Mouse (Mus musculus) thymus, postnatal 14 days (tissue): ENCODE data around the gene Tmem80.

Experiments used
- DNase-seq: peaks from one replicate; pipeline ENCODE4 v3.0.0; 2021

Gene Tmem80

GRCm38 (mm10) chr7:141363106-141363751 lies 35.7 kb downstream of the Tmem80 start:
- peak; percentile 77 for DNase-seq

GRCm38 (mm10) chr7:141363752-141364125 lies 36.2 kb downstream of the Tmem80 start:
- DNase-seq = no peak

GRCm38 (mm10) chr7:141364349-141365048 lies 37.0 kb downstream of the Tmem80 start:
- no peak for DNase-seq

- DNase-seq = no peak
Observed at GRCm38 (mm10) chr7:141365049-141365445, 37.5 kb downstream of the Tmem80 start.

GRCm38 (mm10) chr7:141367358-141367757 lies 39.8 kb downstream of the Tmem80 start:
- DNase-seq = no peak

GRCm38 (mm10) chr7:141369918-141370317 lies 42.4 kb downstream of the Tmem80 start:
- DNase-seq = no peak

GRCm38 (mm10) chr7:141371942-141372595 lies 44.5 kb downstream of the Tmem80 start:
- no peak for DNase-seq

- no peak for DNase-seq
Observed at GRCm38 (mm10) chr7:141373611-141374010, 46.1 kb downstream of the Tmem80 start.

- DNase-seq = no peak
Observed at GRCm38 (mm10) chr7:141374399-141374798, 46.9 kb downstream of the Tmem80 start.

GRCm38 (mm10) chr7:141379584-141379983 lies 52.0 kb downstream of the Tmem80 start:
- DNase-seq = no peak

GRCm38 (mm10) chr7:141381068-141381835 lies 53.7 kb downstream of the Tmem80 start:
- DNase-seq = no peak
